Mouse (Mus musculus) liver, adult 2 months (tissue): Measurements from ENCODE around the gene Nrp1.

Source experiments
- CTCF ChIP-seq: fragments of 200-500 bp; IDR thresholded peaks from 2 replicates; pipeline ENCODE4 v1.5.1; 2011; ENCODE audit warnings: low read depth, low read length, control low read depth
- POLR2A ChIP-seq: fragments of 200-500 bp; IDR thresholded peaks from 2 replicates; pipeline ENCODE4 v1.6.1; 2011; ENCODE audit warnings: low read length, control low read depth; ENCODE audit not compliant: insufficient read depth; ENCODE audit errors: extremely low read depth

DNA sequence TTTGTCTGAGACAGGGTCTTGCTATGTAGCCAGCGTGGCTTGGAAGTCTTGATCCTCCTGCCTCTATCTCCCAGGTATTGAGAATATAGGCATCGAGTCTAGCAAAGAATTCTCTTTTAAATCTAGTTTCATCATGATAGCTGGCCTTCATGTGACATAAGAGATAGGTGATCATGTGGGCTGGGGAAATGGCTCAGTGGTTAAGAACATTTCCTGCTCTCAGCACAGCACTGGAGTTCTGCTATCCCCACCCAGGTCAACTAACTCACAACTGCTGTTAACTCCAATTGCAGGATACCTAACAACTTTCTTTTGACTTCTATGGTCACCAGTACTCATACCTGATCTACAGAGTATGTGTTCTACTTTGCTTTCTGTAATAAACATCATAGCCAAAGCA lies 37.6 kb upstream of the Nrp1 start:
- TF ChIP-seq CTCF (no peak), POLR2A (no peak)
